Mouse (Mus musculus): ENCODE data around the gene Rps10.

Gene Rps10

DNA sequence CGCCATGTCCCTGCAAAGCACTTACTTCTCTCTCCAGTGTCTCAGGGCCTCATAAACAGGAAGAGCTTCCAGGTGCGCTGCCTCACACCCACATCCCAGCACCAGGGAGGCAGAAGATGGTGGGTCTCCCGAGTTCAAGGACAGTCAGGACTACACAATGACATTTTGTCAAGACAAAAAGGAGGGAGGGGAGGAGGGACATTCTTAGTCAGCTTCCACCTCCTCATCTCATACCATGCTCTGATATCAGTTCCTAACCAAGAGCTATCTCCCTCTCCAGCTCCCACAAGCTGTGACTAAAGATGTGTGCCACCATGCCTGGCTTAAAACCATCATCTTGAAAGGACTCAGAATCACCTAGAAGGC is 25.0 kb downstream of the Rps10 start:
- no peak for DNase-seq (ENCODE audit: low spot score)

DNA sequence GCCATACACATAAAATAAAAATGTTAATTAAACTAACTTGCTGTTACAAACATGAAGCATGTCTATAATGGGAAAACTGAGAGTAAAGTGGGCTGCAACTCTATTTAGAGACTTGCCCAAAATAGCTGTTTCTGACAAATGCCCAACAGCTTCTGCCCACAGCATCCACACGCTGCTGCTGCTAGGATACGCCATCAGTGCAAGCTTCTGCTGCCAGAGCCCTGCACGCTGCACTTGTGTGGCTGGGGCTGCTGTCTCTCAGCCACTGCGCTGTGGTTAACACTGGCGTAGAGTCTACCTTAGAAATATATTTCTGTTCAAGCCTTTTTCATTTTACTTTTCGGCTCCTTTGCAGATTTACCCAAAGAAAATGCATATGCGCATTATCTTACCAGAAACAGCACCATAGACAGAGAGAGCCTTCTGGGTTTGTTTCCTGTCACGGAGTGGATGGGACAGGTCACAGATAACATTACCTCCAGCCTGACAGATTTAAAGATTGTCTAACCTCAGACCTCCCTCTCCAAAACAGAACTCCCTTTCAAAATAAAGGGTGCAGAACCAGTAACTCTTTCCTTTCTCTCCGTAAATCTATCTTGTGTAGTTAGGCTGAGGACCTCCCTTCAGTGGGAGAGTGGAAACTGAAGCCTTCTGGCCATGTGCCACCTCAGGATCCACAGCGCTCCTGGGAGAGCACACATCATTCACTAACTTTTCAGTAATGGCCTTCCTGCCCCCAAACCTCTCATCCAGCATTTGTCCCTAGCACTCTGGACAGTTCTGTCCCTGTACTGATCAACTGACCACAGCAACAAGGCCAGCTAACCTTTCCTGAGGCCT is 25.6 kb downstream of the Rps10 start:
- DNase-seq (ENCODE audit: low spot score), result no peak

DNA sequence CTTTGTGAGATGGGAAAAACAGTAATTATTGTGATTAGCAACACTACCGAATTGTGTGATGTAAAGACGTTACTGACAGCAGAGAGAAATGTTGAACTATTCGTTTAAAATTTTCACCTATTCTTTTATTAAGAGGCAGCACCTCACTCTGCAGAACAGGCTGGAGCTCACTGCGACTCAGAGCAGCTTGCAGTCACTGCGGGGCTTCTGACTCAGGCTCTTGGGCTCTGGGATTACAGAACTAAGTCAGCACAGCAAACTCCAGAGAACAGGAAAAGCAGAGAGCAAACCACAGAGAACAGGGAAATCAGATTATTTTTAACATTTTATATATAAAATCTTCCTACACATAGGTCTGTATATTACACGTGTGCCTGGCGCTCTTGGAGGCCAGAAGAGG is 26.9 kb downstream of the Rps10 start:
- no peak for DNase-seq (ENCODE audit: low spot score)

DNA sequence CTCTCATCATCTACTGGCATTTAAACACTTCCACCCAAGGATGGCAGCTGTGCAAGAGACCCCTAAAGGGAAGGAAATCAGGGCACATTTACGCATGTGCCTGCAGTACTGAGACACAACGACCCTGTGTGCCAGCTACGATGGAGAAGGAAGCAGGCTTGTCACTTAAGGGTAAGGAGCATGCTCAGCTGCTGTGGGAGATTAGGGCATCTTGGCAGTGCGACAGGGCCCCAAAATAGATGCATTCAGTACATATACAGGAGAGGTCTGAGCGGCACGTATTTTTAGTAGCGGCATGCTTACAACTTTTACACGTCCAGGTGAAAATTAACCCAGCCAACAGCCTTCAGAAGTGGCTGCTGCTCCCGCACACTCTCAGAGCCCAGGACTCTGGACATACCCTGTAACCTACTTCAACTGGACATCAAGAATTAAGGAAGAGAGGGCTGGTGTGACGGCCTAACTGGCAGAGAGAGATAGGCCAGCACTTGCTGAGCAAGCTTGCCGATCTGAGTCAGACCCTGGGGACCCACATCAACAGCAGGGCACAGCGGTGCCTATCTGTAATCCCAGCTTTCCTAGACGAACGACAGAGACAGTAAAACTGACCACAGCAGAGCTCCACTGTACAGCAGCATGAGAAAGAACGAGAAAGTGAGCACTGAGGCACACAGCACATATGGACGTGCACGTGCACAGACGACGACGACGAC is 32.8 kb downstream of the Rps10 start:
- DNase-seq (ENCODE audit: low spot score), result no peak

DNA sequence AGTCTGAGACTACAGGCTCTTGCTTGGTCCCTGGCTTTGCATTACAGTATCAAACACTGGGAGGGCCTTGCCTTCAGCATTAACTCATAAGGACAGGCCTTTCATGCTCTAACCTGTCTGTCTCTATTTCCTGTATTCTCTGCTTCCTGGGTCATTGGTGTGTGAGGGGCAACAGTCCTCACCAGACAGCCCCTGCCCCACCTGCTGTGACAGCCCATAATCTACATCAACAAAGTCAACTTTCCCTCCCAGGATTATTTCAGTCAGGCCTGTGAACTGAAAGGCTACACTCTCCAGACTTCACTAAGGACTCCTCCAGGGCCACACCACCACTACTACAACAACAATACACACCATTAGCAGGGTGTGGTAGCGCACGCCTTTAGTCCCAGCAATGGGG is 33.4 kb downstream of the Rps10 start:
- no peak for DNase-seq (ENCODE audit: low spot score)

DNA sequence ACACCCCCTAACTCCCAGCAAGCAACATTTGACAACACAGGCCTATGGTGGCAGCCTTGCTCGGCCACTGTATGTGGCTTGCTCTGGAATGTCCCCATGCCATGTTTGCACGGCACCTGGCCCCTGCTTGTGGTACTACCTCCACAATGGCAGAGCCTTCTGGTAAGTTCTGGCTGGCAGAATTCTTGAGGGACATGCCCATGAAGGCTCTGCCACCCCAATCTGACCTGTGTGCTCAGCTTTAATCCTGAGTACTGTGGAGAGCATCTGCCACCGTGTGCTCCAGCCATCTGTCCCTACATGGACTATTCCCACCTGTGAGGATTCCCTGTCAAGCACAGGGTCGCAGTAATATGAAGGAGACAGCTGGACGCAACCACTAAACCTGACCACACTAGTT is 35.6 kb downstream of the Rps10 start:
- DNase-seq (ENCODE audit: low spot score), result no peak

DNA sequence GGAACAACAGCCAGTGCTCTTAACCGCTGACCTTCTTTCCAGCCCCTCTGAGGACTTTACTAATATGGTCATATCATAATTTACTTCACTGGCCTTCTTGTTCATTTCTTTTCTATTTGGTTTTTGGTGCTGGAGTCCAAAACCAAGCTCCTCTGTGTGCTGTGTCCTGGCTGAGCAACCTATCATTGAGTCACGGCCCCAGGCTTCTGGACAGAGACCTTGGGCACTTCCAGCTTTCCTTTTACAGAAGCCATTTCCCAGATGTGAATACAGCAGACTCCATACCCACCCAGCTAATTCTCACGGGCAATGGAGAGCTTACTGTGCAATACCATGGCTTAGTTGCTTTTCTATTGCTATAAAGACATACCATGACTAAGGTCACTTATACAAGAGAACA is 36.2 kb downstream of the Rps10 start:
- no peak for DNase-seq (ENCODE audit: low spot score)

DNA sequence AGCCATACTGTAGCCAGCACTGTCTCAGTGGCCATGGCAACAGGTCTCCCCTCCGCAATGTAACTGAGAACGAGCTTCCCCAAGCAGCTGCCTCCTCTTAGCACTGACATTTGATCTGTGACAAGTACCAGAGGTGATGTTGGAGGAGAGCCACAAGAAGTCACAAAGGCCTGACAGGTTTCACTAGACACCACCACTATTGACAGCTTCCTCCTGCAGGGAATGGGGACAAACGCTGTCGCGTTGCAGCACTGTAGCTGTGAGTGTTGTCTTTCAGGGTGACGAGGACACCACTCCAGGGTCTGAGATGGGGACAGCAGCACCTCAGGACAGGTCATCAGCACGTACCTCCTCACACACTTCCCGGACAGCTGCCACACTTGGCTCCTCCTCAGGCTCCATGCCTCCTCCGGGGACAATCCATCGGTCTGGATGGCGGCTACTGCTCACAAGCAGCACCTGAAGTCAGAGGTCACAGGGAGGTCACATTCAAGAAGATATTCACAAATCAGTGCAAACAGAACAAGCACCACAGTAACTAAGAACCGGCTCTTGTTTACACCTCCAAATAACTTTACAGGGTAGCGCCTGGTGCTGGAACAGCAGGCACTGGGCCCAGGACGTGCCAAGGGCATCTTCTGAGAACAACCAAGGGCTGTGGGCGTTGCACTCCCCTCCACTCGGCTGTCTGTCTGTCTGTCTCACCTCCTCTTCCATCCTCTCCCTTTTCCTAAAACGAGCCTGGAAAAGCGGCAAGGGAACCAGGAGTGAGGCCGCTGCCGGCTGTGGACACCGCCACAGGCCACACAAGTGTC is 39.9 kb downstream of the Rps10 start:
- DNase-seq (ENCODE audit: low spot score), result no peak

DNA sequence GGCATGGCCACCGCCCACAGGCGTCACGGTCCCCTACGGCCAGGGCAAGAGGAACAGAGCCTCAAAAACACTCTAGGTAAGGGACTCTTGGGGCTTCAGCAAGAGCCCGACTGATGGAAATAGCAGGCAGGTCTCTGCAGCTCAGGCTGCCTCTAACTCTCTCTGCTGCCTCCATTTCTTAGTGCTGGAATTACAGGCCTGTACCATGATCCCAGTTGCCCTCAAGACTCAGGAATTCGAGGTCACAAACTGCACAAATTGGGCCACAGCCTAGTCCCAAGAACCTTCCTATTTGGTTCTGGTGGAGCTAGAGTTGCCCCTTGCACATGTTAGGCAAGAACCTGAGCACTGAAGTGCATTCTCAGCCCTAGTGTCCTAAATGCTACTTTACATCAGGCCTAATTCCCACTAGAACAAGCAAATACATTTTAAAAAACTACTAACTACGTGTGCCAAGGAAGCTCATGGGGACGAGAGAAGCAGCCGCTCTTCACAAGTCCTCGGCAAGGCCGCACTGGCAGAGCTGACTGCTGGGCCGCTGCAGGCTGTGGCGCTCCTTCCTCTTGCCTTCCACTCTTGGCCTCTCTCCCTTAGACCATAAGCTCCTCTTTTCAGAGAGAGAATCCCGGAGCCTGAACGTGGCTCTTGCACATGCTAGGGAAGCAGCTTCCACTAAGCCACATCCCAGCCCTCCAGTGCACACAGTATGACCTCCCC is 40.7 kb downstream of the Rps10 start:
- no peak for DNase-seq (ENCODE audit: low spot score)

DNA sequence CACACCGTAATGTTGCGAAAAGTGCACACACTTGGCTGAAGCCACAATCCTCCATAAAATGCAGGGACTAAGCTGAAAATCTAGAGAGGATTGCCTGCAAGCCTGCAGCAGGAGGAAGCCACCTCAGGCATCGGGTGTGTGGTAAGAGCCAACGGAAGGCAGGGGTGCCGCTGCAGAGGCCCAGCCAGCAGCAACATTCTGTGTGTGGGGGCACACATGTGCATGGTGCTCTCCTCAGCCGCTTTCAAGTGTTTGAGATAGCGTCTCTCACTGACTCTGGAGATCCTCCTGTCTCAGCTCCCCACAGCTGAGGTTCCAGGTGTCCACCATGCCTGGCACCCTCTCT is 43.9 kb downstream of the Rps10 start:
- no peak for DNase-seq (ENCODE audit: low spot score)

DNA sequence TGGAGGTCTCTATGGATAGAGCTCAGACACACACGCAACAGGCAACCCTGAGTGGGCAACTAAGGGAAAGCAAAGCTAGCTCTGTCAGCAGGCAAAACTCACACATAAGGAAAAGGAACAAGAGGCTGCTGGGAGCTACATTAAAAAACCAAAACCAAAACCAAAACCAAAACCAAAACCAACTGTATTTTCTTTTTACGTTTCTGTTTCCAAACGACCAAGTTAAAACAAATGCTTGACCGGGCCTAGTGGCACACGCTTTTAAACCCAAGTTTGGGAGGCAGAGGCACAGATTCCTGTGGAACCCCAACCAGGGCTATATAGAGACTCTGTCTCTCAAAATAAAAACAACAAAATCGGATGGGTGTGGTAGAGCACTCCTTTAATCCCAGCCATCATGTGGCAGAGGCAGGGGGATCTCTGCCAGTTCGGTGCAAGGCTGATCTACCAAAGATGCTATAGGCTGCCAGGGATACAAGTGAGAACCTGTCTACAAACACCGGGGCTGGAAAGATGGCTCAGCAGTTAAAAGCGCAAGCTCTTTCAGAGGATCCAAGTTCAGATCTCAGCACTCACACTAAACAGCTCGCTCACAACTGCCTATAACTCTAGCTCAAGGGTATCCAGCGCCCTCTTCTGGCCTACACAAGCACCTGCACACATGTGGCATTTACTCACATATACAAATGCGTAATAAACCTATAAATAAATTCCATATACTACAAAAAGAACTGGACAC is 44.5 kb downstream of the Rps10 start:
- no peak for DNase-seq (ENCODE audit: low spot score)

DNA sequence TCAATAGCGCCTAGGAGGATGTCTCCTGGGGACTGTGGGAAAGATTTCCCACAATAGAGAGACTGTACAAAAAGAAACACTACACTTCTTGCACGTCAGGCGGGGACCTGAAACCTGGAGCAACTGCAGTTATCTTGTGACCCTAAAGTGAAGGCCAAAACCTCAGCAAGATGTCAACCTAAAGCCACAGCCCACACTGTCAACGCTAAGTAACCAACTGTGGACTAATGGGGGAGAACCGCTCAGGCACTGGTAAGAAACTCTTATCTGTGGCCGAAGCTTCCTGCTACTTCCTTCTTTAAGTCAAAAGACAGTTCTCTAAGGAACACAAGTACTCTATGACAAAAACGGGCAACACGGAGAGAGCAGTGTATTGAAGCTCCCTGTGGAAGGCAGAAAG is 48.2 kb downstream of the Rps10 start:
- DNase-seq (ENCODE audit: low spot score), result no peak

DNA sequence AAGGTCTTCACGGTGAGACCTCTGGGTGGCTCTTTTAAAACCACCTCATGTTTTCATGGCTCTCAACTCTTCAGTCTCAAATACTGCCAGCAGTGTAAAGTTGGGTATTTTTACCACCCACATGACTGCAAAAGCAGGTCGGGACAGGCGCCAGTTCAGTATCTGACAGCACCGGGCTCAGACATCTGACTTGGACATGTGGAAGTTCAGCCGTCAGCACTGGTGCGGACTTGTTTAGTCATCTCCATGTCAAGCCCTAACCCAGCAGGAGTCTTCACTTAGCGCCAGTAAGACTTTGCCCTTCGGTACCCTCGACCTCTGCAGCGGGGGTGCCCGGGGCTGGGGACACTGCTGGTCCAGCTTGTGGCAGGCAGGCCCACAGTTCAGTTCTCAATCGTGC is 49.2 kb downstream of the Rps10 start:
- DNase-seq (ENCODE audit: low spot score), result no peak

DNA sequence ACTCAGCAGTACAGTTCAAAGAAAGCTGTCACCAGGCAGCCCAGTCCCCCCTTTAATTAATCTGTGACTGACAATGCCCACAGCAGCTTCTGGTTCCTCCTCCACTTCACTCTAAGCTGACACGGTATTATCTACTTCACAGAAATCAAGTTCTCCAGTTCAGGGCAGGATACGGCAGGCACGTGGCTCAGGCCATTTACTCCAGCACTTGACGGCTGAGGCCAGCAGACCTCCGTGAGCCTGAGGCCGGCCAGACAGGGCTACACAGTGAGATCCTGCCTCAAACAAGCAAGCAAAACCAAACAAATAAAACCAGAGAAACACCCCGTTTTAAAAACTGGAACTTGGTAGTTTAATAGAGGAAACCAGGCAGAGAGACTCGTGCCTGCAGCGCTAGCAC is 49.8 kb downstream of the Rps10 start:
- no peak for DNase-seq (ENCODE audit: low spot score)

DNA sequence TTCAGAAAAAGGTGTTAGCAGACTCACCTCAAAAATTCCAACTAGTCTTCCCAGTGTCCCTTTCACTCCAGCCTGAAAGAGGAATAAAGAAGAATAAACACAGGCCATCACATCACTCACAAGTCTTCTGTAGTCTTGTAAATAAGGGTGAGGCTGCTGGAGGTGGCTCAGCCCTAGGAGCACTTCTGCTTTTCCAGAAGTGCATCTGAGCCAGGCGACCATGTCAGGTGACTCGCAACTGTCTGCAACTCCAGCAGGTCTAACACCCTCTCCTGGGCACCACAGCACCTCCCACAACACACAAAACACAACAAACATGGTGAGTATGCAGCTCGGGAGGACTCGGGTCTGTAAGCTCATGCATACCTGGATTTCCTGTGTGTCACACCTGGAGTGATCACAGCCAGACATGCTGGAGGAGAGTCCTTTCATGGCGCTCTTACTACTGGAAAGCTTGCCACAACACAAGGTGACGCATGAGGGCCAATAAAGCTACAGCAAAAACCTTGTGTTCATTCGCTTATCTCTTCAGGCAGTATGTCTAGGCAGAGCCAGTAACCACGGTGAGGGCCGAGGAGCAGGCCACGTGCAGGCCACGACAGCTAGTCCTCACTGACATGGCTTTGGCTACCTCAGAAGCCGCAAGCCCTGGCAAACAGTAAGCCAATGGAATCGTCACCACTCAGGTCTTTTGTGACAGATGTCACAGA is 53.1 kb downstream of the Rps10 start:
- DNase-seq (ENCODE audit: low spot score), result no peak

Data from c-Kit-positive CD71-positive TER-119-positive erythroid progenitor cells, embryonic 14.5 days (primary cell).